Mouse (Mus musculus): ENCODE data around the gene Gm9376. TPM values are rescaled to one million over a fixed set of nuclear protein-coding genes. Genes with fewer than 3 reads are reported as not detected.

Gene Gm9376
- polyA plus RNA-seq, 1 experiment from 2014 or later = not detected

GRCm38 (mm10) chr14:118289133-118289532 is 22.4 kb downstream of the Gm9376 start:
- no peak overlapping the region for H3K27ac ChIP-seq
- no peak overlapping the region for H3K9ac ChIP-seq
- no peaks in the 10 kb centered on the region for H3K9me3 ChIP-seq (replicated peaks)
- H3K4me1 ChIP-seq (replicated peaks) = no peaks in the 10 kb centered on the region
- H3K4me2 ChIP-seq = no peak overlapping the region
- ATAC-seq (ENCODE audit: low read depth) (no peak), DNase-seq (no peak)
- no peak overlapping the region for H3K4me3 ChIP-seq (replicated peaks)
- WGBS (ENCODE audit: insufficient replicate concordance) = 68% methylated on average over 8 of the region's 8 CpGs
- no peaks in the 10 kb centered on the region for H3K36me3 ChIP-seq
- no peaks in the 10 kb centered on the region for H3K27me3 ChIP-seq

GRCm38 (mm10) chr14:118290009-118290408 is 23.2 kb downstream of the Gm9376 start:
- no peak for ATAC-seq (ENCODE audit: low read depth)
- 63% methylated on average over 6 of the region's 6 CpGs for WGBS (ENCODE audit: insufficient replicate concordance)

GRCm38 (mm10) chr14:118302606-118303005 is 35.8 kb downstream of the Gm9376 start:
- no peaks in the 10 kb centered on the region for H3K36me3 ChIP-seq
- no peak overlapping the region for H3K4me3 ChIP-seq (replicated peaks)
- 65% methylated on average over 14 of the region's 14 CpGs for WGBS (ENCODE audit: insufficient replicate concordance)
- no peak overlapping the region for H3K9ac ChIP-seq
- H3K4me2 ChIP-seq = no peak overlapping the region
- no peaks in the 10 kb centered on the region for H3K4me1 ChIP-seq (replicated peaks)
- DNase-seq = no peak
- H3K27me3 ChIP-seq = no peaks in the 10 kb centered on the region
- H3K27ac ChIP-seq = no peak overlapping the region
- no peaks in the 10 kb centered on the region for H3K9me3 ChIP-seq (replicated peaks)
- ATAC-seq (ENCODE audit: low read depth) = no peak

More at GRCm38 (mm10) chr14:118290009-118290408, 23.2 kb downstream of the Gm9376 start:
- Histone ChIP-seq H3K9me3 (replicated peaks) (no peaks in the 10 kb centered on the region), H3K4me3 (replicated peaks) (no peak overlapping the region), H3K4me2 (no peak overlapping the region), H3K27me3 (no peaks in the 10 kb centered on the region), H3K4me1 (replicated peaks) (no peaks in the 10 kb centered on the region), H3K36me3 (no peaks in the 10 kb centered on the region), H3K9ac (no peak overlapping the region), H3K27ac (no peak overlapping the region)
- no peak for DNase-seq

- Histone ChIP-seq H3K9me3 (replicated peaks) (no peaks in the 10 kb centered on the region), H3K36me3 (no peaks in the 10 kb centered on the region), H3K4me3 (replicated peaks) (no peak overlapping the region), H3K4me2 (no peak overlapping the region), H3K27me3 (no peaks in the 10 kb centered on the region), H3K27ac (no peak overlapping the region), H3K9ac (no peak overlapping the region), H3K4me1 (replicated peaks) (no peaks in the 10 kb centered on the region)
- ATAC-seq (ENCODE audit: low read depth) (no peak), DNase-seq (no peak)
- 61% methylated on average over 9 of the region's 9 CpGs for WGBS (ENCODE audit: insufficient replicate concordance)
Observed at GRCm38 (mm10) chr14:118304560-118304959, 37.8 kb downstream of the Gm9376 start.

- WGBS (ENCODE audit: insufficient replicate concordance) = 71% methylated on average over 9 of the region's 9 CpGs
- no peaks in the 10 kb centered on the region for H3K36me3 ChIP-seq
- no peaks in the 10 kb centered on the region for H3K9me3 ChIP-seq (replicated peaks)
- H3K9ac ChIP-seq = no peak overlapping the region
- H3K27ac ChIP-seq = no peak overlapping the region
- no peaks in the 10 kb centered on the region for H3K4me1 ChIP-seq (replicated peaks)
- no peak overlapping the region for H3K4me2 ChIP-seq
- no peak for DNase-seq
- no peaks in the 10 kb centered on the region for H3K27me3 ChIP-seq
- ATAC-seq (ENCODE audit: low read depth) = no peak
- H3K4me3 ChIP-seq (replicated peaks) = no peak overlapping the region
Observed at GRCm38 (mm10) chr14:118305951-118306350, 39.2 kb downstream of the Gm9376 start.

- WGBS (ENCODE audit: insufficient replicate concordance) = 68% methylated on average over 8 of the region's 8 CpGs
- H3K9me3 ChIP-seq (replicated peaks) = no peaks in the 10 kb centered on the region
- no peak overlapping the region for H3K4me3 ChIP-seq (replicated peaks)
- H3K9ac ChIP-seq = no peak overlapping the region
- H3K27ac ChIP-seq = no peak overlapping the region
- DNase-seq (no peak), ATAC-seq (ENCODE audit: low read depth) (no peak)
- H3K4me2 ChIP-seq = no peak overlapping the region
- no peaks in the 10 kb centered on the region for H3K27me3 ChIP-seq
- H3K36me3 ChIP-seq = no peaks in the 10 kb centered on the region
- no peaks in the 10 kb centered on the region for H3K4me1 ChIP-seq (replicated peaks)
Observed at GRCm38 (mm10) chr14:118307060-118307459, 40.3 kb downstream of the Gm9376 start.

GRCm38 (mm10) chr14:118311703-118312102 is 44.9 kb downstream of the Gm9376 start:
- ATAC-seq (ENCODE audit: low read depth) = no peak
- no peak overlapping the region for H3K4me2 ChIP-seq
- H3K4me1 ChIP-seq (replicated peaks) = no peaks in the 10 kb centered on the region
- no peaks in the 10 kb centered on the region for H3K27me3 ChIP-seq
- H3K9ac ChIP-seq = no peak overlapping the region
- no peak for DNase-seq
- H3K9me3 ChIP-seq (replicated peaks) = no peaks in the 10 kb centered on the region
- H3K27ac ChIP-seq = no peak overlapping the region
- 75% methylated on average over 8 of the region's 8 CpGs for WGBS (ENCODE audit: insufficient replicate concordance)
- no peaks in the 10 kb centered on the region for H3K36me3 ChIP-seq
- no peak overlapping the region for H3K4me3 ChIP-seq (replicated peaks)

- DNase-seq (no peak), ATAC-seq (ENCODE audit: low read depth) (no peak)
- H3K36me3 ChIP-seq = no peaks in the 10 kb centered on the region
- no peak overlapping the region for H3K27ac ChIP-seq
- H3K9me3 ChIP-seq (replicated peaks) = no peaks in the 10 kb centered on the region
- H3K9ac ChIP-seq = no peak overlapping the region
- H3K4me2 ChIP-seq = no peak overlapping the region
- no peaks in the 10 kb centered on the region for H3K4me1 ChIP-seq (replicated peaks)
- no peaks in the 10 kb centered on the region for H3K27me3 ChIP-seq
- no peak overlapping the region for H3K4me3 ChIP-seq (replicated peaks)
- WGBS (ENCODE audit: insufficient replicate concordance) = 70% methylated on average over 10 of the region's 10 CpGs
Observed at GRCm38 (mm10) chr14:118312664-118313063, 45.9 kb downstream of the Gm9376 start.

GRCm38 (mm10) chr14:118313931-118314330 is 47.2 kb downstream of the Gm9376 start:
- no peak overlapping the region for H3K4me3 ChIP-seq (replicated peaks)
- no peaks in the 10 kb centered on the region for H3K27me3 ChIP-seq
- H3K36me3 ChIP-seq = no peaks in the 10 kb centered on the region
- ATAC-seq (ENCODE audit: low read depth) (no peak), DNase-seq (no peak)
- H3K4me2 ChIP-seq = no peak overlapping the region
- H3K9me3 ChIP-seq (replicated peaks) = no peaks in the 10 kb centered on the region
- no peak overlapping the region for H3K9ac ChIP-seq
- no peak overlapping the region for H3K27ac ChIP-seq
- no peaks in the 10 kb centered on the region for H3K4me1 ChIP-seq (replicated peaks)
- 65% methylated on average over 3 of the region's 3 CpGs for WGBS (ENCODE audit: insufficient replicate concordance)

- DNase-seq (no peak), ATAC-seq (ENCODE audit: low read depth) (no peak)
- H3K4me3 ChIP-seq (replicated peaks) = no peak overlapping the region
- H3K27ac ChIP-seq = no peak overlapping the region
- no peak overlapping the region for H3K9ac ChIP-seq
- no peaks in the 10 kb centered on the region for H3K4me1 ChIP-seq (replicated peaks)
- no peak overlapping the region for H3K4me2 ChIP-seq
- H3K36me3 ChIP-seq = no peaks in the 10 kb centered on the region
- H3K9me3 ChIP-seq (replicated peaks) = no peaks in the 10 kb centered on the region
- WGBS (ENCODE audit: insufficient replicate concordance) = 64% methylated on average over 9 of the region's 9 CpGs
- peaks cover 23% of the 10 kb centered on the region for H3K27me3 ChIP-seq
Observed at GRCm38 (mm10) chr14:118317260-118317659, 50.5 kb downstream of the Gm9376 start.

Data from liver, embryonic 13.5 days (tissue).